Mouse (Mus musculus) left cerebral cortex, adult 8-10 months (tissue): ENCODE measurements around the gene Zfp787. TPM values are rescaled to one million over a fixed set of nuclear protein-coding genes. Genes with fewer than 3 reads are reported as not detected.
"Not testable (repeated sequence)": the region's sequence is repeated elsewhere in the genome, so short reads cannot be mapped to it uniquely, and the experiment has no call there.

Source experiments
- DNase-seq, 2 experiments: peaks; one replicate each; pipeline ENCODE4 v3.0.0; 2022; ENCODE audit warnings: low spot score in 2 of 2
- total RNA-seq, 4 experiments: library from RNA; stranded (reverse); gene quantifications; 2 replicates each; pipeline ENCODE4 v1.2.4; 2022

Zfp787 gene
- total RNA-seq, 4 experiments from 2014 or later = 29.2 to 35.3 (median 32.1) TPM

GRCm38 (mm10) chr7:6121128-6121527, 34.7 kb downstream of the Zfp787 start:
- not testable (repeated sequence) for DNase-seq

DNA sequence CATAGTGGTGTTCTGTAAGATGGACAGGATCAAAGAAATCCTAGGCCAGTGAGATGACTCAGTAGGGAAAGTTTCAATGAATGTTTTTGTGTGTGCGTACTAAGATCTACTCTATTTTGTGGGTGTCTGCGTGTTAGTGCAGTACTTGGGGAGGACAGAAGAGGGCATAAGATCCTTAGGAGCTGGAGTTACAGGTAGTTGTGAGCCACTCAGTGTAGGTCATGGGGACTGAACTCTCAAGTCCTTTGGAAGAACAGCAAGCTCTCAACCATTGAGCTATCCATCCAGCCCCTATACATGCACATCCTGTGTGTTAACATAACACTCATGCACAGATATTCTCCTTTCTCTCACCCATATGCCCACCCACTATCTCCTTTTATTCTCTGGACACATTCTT, 35.7 kb downstream of the Zfp787 start:
- not testable (repeated sequence) for DNase-seq

DNA sequence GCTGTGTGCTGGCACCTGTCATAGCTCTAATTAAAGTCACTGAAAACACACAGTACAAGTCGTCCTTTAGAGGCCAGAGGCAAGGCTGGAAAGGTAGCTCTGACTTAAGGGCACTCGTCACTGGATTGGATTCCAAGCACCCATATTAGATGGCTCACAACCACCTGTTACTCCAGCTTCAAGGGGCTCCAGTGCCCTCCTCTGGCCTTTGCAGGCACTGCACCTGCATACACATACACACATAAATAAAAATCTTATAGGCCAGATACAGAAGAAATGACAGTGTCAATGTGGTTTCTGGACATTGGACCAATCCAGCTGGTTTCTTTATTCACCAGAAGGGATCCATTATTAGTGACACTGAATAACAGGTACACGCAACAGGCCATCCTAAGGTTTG, 36.3 kb downstream of the Zfp787 start:
- no peak for DNase-seq

Other genes starting within 250 kb of the Zfp787 start
- not detected for gene Vmn1r65, start 145.0 kb downstream of the Zfp787 start, total RNA-seq
- gene Nlrp4c, start 110.8 kb downstream of the Zfp787 start, total RNA-seq = not detected
- 10 to 100 TPM; 43.8 to 54.2 (median 49.5) TPM for gene Zfp444, start 16.2 kb upstream of the Zfp787 start, total RNA-seq
- gene Galp, start 41.1 kb upstream of the Zfp787 start, total RNA-seq = not detected
- gene Zscan5b, start 66.3 kb upstream of the Zfp787 start, total RNA-seq = not detected
- not detected for gene Epp13, start 96.7 kb upstream of the Zfp787 start, total RNA-seq
- 10 to 100 TPM; 10.8 to 16.0 (median 12.8) TPM for gene Zfp667, start 130.6 kb upstream of the Zfp787 start, total RNA-seq
- 10 to 100 TPM in 1 of 4 experiments, 1 to 10 TPM in 3; 9.3 to 10.0 (median 9.6) TPM for gene Zfp583, start 175.3 kb upstream of the Zfp787 start, total RNA-seq
- 1 to 10 TPM; 5.0 to 6.8 (median 5.9) TPM for gene Gm3854, start 187.8 kb upstream of the Zfp787 start, total RNA-seq
- 1 to 10 TPM; 3.6 to 9.3 (median 6.7) TPM for gene Zfp78, start 207.3 kb upstream of the Zfp787 start, total RNA-seq
- 10 to 100 TPM in 1 of 4 experiments, 1 to 10 TPM in 3; 7.0 to 11.6 (median 9.3) TPM for gene Zfp28, start 227.3 kb upstream of the Zfp787 start, total RNA-seq
- gene Smim17, start 242.7 kb upstream of the Zfp787 start, total RNA-seq = 10 to 100 TPM; 16.9 to 20.0 (median 18.4) TPM